Mouse (Mus musculus) forebrain, embryonic 13.5 days (tissue): ENCODE results near the gene Id1. TPM values are rescaled to one million over a fixed set of nuclear protein-coding genes. Genes with fewer than 3 reads are reported as not detected.

Experiments
- ATAC-seq: fragments of 200-750 bp; cut with Nextera tagmentation; 2 replicates; pipeline ENCODE4 v1.8.0; 2017
- H3K27ac ChIP-seq: fragments of 300-500 bp; sonication (generic); 2 replicates; pipeline ENCODE4 v1.5.1; 2015; ENCODE audit warnings: inconsistent platforms, mild to moderate bottlenecking, moderate library complexity
- H3K27me3 ChIP-seq: fragments of 300-500 bp; sonication (generic); 2 replicates; pipeline ENCODE4 v1.6.1; 2015; ENCODE audit warnings: mild to moderate bottlenecking, inconsistent platforms
- H3K36me3 ChIP-seq: fragments of 300-500 bp; sonication (generic); 2 replicates; pipeline ENCODE4 v1.6.1; 2015; ENCODE audit warnings: mild to moderate bottlenecking, inconsistent platforms; ENCODE audit not compliant: poor library complexity, severe bottlenecking
- H3K4me1 ChIP-seq: fragments of 300-500 bp; sonication (generic); 2 replicates; pipeline ENCODE4 v1.6.1; 2015; ENCODE audit warnings: inconsistent platforms
- H3K4me2 ChIP-seq: fragments of 300-500 bp; sonication (generic); 2 replicates; pipeline ENCODE4 v1.6.1; 2015; ENCODE audit warnings: inconsistent platforms, mild to moderate bottlenecking, moderate library complexity
- H3K4me3 ChIP-seq: fragments of 300-500 bp; sonication (generic); 2 replicates; pipeline ENCODE4 v1.5.1; 2015; ENCODE audit warnings: mild to moderate bottlenecking, inconsistent platforms
- H3K9ac ChIP-seq: fragments of 300-500 bp; sonication (generic); 2 replicates; pipeline ENCODE4 v1.6.1; 2015; ENCODE audit warnings: mild to moderate bottlenecking, inconsistent platforms
- H3K9me3 ChIP-seq: fragments of 300-500 bp; sonication (generic); replicated peaks from 2 replicates; pipeline ENCODE4 v1.6.1; 2016; ENCODE audit warnings: inconsistent platforms
- WGBS: fragments of 180-500 bp; shearing (Covaris S2); methylation state at CpG from one replicate; pipeline ENCODE4 v1.1.7; 2015; 5-methylcytosine and 5-hydroxymethylcytosine counted together
- polyA plus RNA-seq: library from polyadenylated mRNA; unstranded; fragments of >200 nt; fragmentation: Nextera tagmentation; extraction: Ambion mirVana; gene quantifications from 2 replicates; pipeline ENCODE4 v1.2.1, GENCODE M21; 2015

Gene Id1
- 25.8 and 26.1 TPM in 2 replicates for polyA plus RNA-seq

DNA sequence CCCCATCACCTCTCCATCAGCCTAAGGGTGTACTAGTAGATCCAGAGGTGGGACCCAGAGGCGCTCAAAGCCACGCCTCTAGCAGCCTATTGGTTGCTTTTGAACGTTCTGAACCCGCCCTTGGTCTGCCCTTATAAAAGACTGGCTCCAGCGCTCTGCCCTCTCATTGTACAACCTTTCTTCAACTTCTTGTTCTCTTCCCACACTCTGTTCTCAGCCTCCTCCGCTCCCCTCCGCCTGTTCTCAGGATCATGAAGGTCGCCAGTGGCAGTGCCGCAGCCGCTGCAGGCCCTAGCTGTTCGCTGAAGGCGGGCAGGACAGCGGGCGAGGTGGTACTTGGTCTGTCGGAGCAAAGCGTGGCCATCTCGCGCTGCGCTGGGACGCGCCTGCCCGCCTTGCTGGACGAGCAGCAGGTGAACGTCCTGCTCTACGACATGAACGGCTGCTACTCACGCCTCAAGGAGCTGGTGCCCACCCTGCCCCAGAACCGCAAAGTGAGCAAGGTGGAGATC lies at the start of gene Id1:
Gene Id1 (plus strand): TSS at position 162 of the 512 bp plus-strand sequence.
- Histone ChIP-seq H3K36me3 (no peaks in the 10 kb centered on the region), H3K4me2 (peak within 1 kb of the TSS; percentile 92), H3K4me3 (peak within 1 kb of the TSS; percentile 53), H3K27me3 (peaks cover 15% of the 10 kb centered on the region), H3K9me3 (no peaks in the 10 kb centered on the region), H3K4me1 (peaks cover 56% of the 10 kb centered on the region), H3K9ac (peak within 1 kb of the TSS; percentile 70), H3K27ac (peak within 1 kb of the TSS; percentile 48; the same call in 1 of the 2 replicates)
- WGBS: 1% methylated on average over 28 of the region's 28 CpGs
- peak; percentile 61 for ATAC-seq

DNA sequence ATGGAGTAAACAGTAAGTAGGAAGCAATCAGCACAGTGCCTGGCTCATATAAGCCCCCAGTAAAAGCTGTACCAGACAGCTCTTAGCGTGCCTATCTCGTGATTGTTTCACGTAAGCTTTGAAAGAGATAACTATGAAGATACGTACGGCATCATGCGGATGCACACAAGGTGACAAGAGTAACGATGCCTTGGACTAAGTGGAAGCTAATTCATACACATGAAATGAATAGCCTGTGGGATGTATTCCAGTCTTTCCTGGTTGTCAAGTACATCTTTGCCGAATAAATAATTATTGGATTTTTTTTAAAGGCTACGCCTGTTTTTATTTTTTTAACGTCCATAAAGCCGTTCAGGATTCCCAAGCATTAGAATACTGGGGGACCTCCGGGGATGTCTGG lies 49.7 kb upstream of the Id1 start:
- peak overlapping the region; percentile 27; the same call in 1 of the 2 replicates for H3K9ac ChIP-seq
- H3K27me3 ChIP-seq: no peaks in the 10 kb centered on the region
- peak overlapping the region; percentile 48 for H3K4me2 ChIP-seq
- peaks cover 100% of the 10 kb centered on the region for H3K36me3 ChIP-seq
- H3K9me3 ChIP-seq: no peaks in the 10 kb centered on the region; the same call in 1 of the 2 replicates
- H3K4me1 ChIP-seq: peaks cover 7% of the 10 kb centered on the region
- ATAC-seq: peak; percentile 22
- 60% methylated on average over 12 of the region's 12 CpGs for WGBS
- peak overlapping the region; percentile 59 for H3K27ac ChIP-seq
- H3K4me3 ChIP-seq: peak overlapping the region; percentile 2

DNA sequence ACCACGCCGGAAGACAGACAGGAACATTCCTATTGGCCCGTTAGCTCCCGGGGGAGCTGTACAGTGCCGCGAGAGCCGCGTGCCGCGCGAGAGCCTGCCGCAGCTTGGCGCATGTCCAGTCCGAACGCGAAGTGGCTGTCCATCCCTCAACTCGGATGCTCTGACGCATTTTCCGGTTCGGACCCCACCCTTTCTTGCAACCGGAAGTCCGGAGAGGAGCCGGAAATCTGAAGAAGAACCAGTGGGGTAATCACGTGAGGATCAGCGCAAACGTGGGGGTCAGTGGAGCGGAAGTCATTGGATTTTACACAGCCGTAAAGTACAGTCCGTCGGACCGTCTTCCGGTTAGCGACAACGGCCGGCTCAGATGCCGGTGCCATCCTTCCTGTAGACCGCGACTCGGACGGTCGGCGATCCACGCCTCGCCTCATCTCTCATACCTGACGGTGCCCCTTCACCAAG lies 49.2 kb upstream of the Id1 start, which contains the start of gene Mcts2:
Gene Mcts2 (plus strand): TSS at position 230 of the 462 bp plus-strand sequence.
- peaks cover 96% of the 10 kb centered on the region for H3K36me3 ChIP-seq

DNA sequence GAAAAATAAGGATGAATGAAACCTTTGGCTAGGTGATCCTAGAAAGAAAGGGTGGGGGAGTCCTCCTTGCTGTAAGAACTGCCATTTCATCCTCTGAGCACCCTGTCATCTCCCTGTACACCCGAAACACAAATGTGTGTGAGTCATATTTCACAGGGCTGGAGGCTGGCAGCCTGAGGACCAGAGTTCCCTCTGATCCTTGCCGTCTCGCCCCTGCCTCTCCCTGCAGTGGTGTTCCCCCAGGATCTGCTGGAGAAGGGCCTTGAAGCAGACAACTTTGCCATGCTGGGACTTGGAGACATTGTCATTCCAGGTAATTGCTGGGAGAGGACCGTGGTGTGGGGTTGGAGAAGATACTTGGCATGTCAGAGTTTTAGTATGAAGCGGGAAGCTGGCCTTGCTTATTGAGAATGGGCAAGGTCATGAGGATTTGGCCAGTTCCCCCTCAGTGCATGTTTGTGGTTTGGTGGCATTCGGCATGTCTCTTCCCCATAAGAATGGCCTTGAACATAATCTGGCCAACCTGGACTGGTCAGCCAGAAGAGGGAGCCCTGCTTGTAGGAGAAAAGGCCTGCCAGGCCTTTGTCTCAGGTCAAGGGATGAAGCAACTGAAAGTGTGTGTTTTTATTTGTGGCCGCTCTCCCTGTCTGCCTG lies 44.4 kb upstream of the Id1 start:
- Histone ChIP-seq H3K9me3 (no peaks in the 10 kb centered on the region; the same call in 1 of the 2 replicates), H3K4me2 (no peak overlapping the region), H3K9ac (peak overlapping the region; percentile 10; the same call in 1 of the 2 replicates), H3K36me3 (peaks cover 75% of the 10 kb centered on the region), H3K27ac (no peak overlapping the region), H3K4me3 (no peak overlapping the region), H3K4me1 (peaks cover 7% of the 10 kb centered on the region), H3K27me3 (no peaks in the 10 kb centered on the region)
- WGBS: 76% methylated on average over 7 of the region's 7 CpGs
- no peak for ATAC-seq

More for the DNA sequence above, 49.2 kb upstream of the Id1 start, which contains the start of gene Mcts2:
- Histone ChIP-seq H3K9ac (peak within 1 kb of the TSS; percentile 64), H3K27me3 (no peaks in the 10 kb centered on the region), H3K4me3 (peak within 1 kb of the TSS; percentile 45), H3K4me2 (peak within 1 kb of the TSS; percentile 69), H3K4me1 (peaks cover 7% of the 10 kb centered on the region), H3K27ac (peak within 1 kb of the TSS; percentile 59), H3K9me3 (no peaks in the 10 kb centered on the region; the same call in 1 of the 2 replicates)
- WGBS: 56% methylated on average over 45 of the region's 45 CpGs
- ATAC-seq: peak; percentile 97

DNA sequence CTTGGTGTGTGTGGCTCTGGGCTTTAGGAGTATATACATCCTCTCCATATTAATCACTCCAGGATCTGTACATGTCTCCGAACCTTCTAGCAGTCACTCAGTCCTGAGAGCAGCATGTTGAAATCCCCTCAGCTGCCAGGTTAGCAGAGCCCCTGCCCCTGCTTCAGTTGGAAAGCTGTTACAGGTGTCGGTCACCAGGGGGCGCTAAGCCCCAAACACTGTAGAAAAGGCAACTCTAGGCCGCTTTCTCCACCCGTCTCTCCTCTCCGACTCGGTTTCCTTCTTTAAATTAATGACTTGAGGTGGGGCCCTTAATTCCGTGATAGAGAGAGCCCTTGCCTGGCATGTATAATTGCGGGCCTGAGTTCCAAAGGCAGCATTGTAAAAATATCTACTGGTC lies 42.8 kb upstream of the Id1 start:
- Histone ChIP-seq H3K4me3 (peak overlapping the region; percentile 15; the same call in 1 of the 2 replicates), H3K36me3 (peaks cover 72% of the 10 kb centered on the region)
- 18% methylated on average over 9 of the region's 9 CpGs for WGBS

DNA sequence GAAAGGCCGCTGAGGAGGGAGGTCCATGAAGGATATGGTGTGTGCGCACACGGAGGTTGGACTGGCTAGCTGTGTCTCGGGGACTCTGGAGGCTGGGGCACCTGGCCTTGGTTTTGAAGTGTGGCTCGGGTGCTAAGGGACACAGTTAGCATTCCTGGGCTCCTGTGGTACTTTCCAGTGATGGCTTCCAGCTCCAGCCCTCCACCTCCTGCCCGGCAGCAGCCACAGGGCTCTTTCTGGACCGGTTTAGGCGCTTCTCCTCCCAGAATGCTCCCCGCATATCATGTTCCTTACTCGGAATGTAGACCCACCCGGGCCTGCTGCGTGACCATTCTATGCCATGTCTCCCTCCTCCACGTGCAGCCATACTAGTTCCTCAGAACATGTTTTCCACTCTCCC lies 42.3 kb upstream of the Id1 start:
- H3K9me3 ChIP-seq: no peaks in the 10 kb centered on the region
- H3K36me3 ChIP-seq: peaks cover 72% of the 10 kb centered on the region
- no peaks in the 10 kb centered on the region for H3K27me3 ChIP-seq
- peak overlapping the region; percentile 41 for H3K9ac ChIP-seq
- H3K4me3 ChIP-seq: peak overlapping the region; percentile 15; the same call in 1 of the 2 replicates
- H3K4me1 ChIP-seq: no peaks in the 10 kb centered on the region; the same call in none of the 2 replicates
- H3K27ac ChIP-seq: no peak overlapping the region
- WGBS: 87% methylated on average over 13 of the region's 13 CpGs
- no peak for ATAC-seq
- H3K4me2 ChIP-seq: peak overlapping the region; percentile 50

More for the DNA sequence above, 42.8 kb upstream of the Id1 start:
- no peaks in the 10 kb centered on the region for H3K27me3 ChIP-seq
- peak overlapping the region; percentile 50 for H3K4me2 ChIP-seq
- H3K9ac ChIP-seq: peak overlapping the region; percentile 41
- peak; percentile 57; the same call in 1 of the 2 replicates for ATAC-seq
- H3K9me3 ChIP-seq: no peaks in the 10 kb centered on the region
- no peaks in the 10 kb centered on the region; the same call in none of the 2 replicates for H3K4me1 ChIP-seq
- H3K27ac ChIP-seq: no peak overlapping the region

DNA sequence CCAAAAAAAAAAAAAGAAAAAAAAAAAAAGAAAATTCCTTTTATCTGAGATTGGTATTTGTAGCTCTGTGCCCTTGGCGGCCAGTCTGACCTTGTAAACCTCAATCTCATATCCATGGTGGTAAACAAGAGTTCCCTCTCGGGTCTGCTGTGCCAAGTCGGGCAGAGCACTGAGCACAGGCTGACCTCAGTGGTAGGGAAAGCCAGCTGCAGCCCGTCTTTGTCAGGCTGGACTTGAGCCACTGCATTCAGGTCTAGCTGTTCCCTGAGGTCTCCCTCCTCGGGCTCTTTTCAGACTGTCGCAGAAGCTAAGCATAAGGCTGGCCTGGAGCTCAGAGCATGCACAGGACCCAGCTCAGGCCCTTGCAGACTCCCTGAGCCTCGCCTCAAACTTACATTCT lies 41.3 kb upstream of the Id1 start:
- peaks cover 72% of the 10 kb centered on the region for H3K36me3 ChIP-seq
- no peak overlapping the region for H3K27ac ChIP-seq
- no peaks in the 10 kb centered on the region for H3K9me3 ChIP-seq
- ATAC-seq: no peak
- no peak overlapping the region for H3K4me3 ChIP-seq
- H3K27me3 ChIP-seq: no peaks in the 10 kb centered on the region
- H3K9ac ChIP-seq: no peak overlapping the region
- H3K4me2 ChIP-seq: no peak overlapping the region
- H3K4me1 ChIP-seq: no peaks in the 10 kb centered on the region; the same call in none of the 2 replicates
- 90% methylated on average over 7 of the region's 7 CpGs for WGBS

DNA sequence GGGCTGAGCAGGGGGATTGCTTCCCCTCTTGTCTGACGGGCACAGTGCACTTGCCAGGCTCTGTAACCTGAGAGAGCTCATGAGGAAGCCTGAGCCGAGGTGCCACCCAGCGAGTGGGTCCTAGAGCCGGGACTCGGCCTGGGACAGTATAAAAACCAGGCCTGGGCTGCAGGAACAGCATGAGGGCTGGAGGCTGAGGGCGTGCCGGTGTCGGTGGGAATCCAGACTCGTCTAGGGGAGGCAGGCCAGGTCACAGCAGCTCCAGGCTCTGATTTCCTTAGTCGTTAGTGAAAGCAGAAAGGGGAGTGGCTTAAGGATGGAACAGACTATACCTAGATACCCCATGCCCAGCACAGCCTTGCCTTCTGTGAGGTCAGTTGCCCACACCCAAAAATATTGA lies 40.0 kb upstream of the Id1 start:
- Histone ChIP-seq H3K9me3 (no peaks in the 10 kb centered on the region), H3K4me1 (no peaks in the 10 kb centered on the region; the same call in none of the 2 replicates), H3K36me3 (peaks cover 72% of the 10 kb centered on the region), H3K27ac (no peak overlapping the region), H3K27me3 (no peaks in the 10 kb centered on the region), H3K9ac (peak overlapping the region; percentile 60; the same call in 1 of the 2 replicates), H3K4me2 (no peak overlapping the region), H3K4me3 (no peak overlapping the region)
- no peak for ATAC-seq
- WGBS: 70% methylated on average over 10 of the region's 10 CpGs

DNA sequence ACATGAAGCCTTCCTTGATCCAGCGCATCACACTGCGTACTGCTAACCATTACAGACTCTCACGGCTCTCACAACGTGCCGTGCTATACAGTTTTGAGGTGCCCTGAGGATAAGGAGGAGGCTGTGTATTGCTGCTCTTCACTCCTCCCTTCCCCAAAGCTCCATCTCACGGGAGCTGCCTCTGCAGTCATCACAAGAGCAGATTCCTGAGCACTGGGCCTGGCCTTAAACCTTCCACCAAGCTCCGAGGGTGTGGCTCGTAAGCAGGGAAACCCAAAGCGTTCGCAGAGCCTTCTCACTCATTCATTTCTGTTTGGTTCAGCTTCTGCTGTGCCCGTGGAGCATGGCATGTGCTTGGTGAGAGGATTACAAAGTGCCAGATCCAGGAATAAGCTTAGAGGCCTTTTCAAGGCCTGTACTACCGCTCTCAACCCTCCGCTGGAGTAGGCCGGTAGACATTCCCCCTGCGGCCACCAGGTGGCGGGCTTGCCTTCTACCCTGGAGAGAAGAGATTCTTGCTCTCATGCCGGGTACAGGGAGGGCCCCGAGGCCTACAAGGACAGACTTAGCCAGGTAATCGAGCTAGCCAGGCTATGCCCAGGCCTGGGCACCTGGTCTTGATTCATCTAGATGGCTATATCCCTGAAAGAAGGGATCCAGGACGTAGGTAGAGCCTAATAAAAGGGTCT lies 39.4 kb upstream of the Id1 start:
- Histone ChIP-seq H3K4me2 (no peak overlapping the region), H3K4me1 (no peaks in the 10 kb centered on the region; the same call in none of the 2 replicates), H3K27ac (peak overlapping the region; percentile 48), H3K36me3 (peaks cover 73% of the 10 kb centered on the region), H3K27me3 (no peaks in the 10 kb centered on the region), H3K9me3 (no peaks in the 10 kb centered on the region), H3K4me3 (no peak overlapping the region), H3K9ac (peak overlapping the region; percentile 60)
- 44% methylated on average over 20 of the region's 20 CpGs for WGBS
- peak; percentile 82 for ATAC-seq

DNA sequence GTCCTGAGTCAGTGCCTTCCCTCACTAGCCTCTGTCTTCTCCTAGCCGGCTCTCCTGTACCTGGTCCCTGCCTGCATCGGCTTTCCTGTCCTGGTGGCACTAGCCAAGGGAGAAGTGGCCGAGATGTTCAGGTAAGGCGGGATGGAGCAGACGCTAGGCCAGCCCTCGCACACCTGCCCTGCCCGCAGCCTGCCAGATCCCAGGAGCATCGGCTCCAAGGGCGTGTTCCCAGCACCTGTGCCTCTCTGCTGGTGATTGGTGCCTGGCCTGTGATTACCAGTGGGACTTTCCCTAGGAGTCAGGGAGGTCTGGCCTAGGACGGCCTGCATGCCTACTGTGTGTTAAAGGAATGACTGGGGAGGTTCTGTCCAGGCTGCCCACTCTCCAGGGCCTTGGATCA lies 35.9 kb upstream of the Id1 start:
- no peak for ATAC-seq

DNA sequence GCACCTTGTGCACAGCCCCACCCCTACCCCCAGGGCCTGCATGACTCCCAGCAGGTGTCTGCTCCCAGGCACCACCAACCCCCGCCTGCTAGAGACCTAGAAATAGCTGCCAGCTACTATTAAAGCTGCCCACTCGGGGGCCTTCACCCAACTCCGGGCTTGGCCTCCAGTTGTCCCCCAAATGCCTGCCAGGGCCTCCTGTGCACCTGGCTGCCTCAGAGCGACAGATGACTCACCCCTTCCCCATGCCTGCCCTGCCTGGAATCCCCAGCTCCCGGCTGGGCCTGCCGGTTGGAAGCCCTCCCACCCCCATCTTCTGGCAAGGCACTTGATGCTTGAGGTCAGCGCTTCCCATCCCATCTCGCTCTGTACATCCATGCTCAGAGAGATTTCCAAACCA lies 35.3 kb upstream of the Id1 start:
- no peak overlapping the region for H3K27ac ChIP-seq
- peaks cover 7% of the 10 kb centered on the region for H3K4me1 ChIP-seq
- H3K4me3 ChIP-seq: no peak overlapping the region
- H3K4me2 ChIP-seq: no peak overlapping the region
- no peak overlapping the region for H3K9ac ChIP-seq
- H3K27me3 ChIP-seq: no peaks in the 10 kb centered on the region
- WGBS: 95% methylated on average over 8 of the region's 8 CpGs
- ATAC-seq: no peak
- H3K9me3 ChIP-seq: no peaks in the 10 kb centered on the region
- H3K36me3 ChIP-seq: peaks cover 95% of the 10 kb centered on the region

More for the DNA sequence above, 35.9 kb upstream of the Id1 start:
- no peaks in the 10 kb centered on the region for H3K27me3 ChIP-seq
- H3K27ac ChIP-seq: no peak overlapping the region
- no peaks in the 10 kb centered on the region for H3K9me3 ChIP-seq
- H3K4me3 ChIP-seq: no peak overlapping the region
- H3K36me3 ChIP-seq: peaks cover 95% of the 10 kb centered on the region
- 0 out of 2 replicates have a peak, but pooled peaks cover under 1% of the 10 kb centered on the region for H3K4me1 ChIP-seq
- H3K4me2 ChIP-seq: no peak overlapping the region
- WGBS: 94% methylated on average over 10 of the region's 10 CpGs
- H3K9ac ChIP-seq: no peak overlapping the region
